Mouse (Mus musculus) megakaryocyte, embryonic 14.5 days (primary cell): ENCODE measurements at regions not wholly inside any gene's neighbourhood (a gene's known extent, or its start where the extent isn't known, plus 50 kb on each side); places are given as distances from the start of the nearest gene placed in this dataset.

Experiments used
- FLI1 ChIP-seq: IDR thresholded peaks from 2 replicates; pipeline ENCODE4 v1.6.1; 2012; ENCODE audit warnings: low read length, inconsistent platforms, mixed read lengths
- GATA1 ChIP-seq: IDR thresholded peaks from 3 replicates; pipeline ENCODE4 v1.6.1; 2012; ENCODE audit warnings: mixed read lengths, low read length, inconsistent platforms, borderline replicate concordance

DNA sequence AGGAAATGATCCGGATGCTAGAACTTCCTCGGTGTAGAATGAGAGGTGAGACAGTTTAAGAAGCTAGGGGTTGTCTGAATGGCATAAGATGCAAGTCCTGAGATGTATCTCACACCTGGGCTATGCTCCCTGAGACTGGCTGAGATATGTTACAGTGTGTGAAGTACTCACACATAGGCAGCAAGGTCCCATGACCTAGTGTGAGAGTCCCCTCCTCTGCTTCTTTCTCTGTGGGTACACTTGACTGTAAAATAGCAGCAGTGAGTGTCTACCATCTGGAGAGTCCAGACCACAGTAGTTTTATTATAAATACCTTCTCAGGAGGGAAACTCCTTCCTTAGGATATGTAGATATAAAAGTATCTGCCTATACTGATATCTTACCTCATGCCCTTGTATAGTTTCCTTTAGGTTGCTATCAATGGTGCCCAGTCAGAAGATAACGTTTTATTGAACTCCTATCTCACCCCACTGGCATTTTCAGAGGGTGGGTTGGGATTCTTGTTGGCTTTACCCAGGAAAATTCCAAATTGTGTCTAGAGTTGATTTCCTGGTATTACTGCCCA, 81.7 kb upstream of the Sox5 start:
- TF ChIP-seq GATA1 = no peak
- no peak for TF ChIP-seq FLI1
